Mouse (Mus musculus) olfactory bulb, adult 2 months (tissue): ENCODE results near the gene Calhm3.

Experiments used
- CTCF ChIP-seq: fragments of 200-500 bp; IDR thresholded peaks from 2 replicates; pipeline ENCODE4 v1.5.1; 2012; ENCODE audit warnings: low read depth, mild to moderate bottlenecking, low read length, moderate library complexity; ENCODE audit not compliant: insufficient read depth
- POLR2A ChIP-seq: fragments of 200-500 bp; IDR thresholded peaks from 2 replicates; pipeline ENCODE4 v1.6.1; 2012; ENCODE audit warnings: mild to moderate bottlenecking, low read depth, low read length, moderate library complexity; ENCODE audit not compliant: insufficient read depth

DNA sequence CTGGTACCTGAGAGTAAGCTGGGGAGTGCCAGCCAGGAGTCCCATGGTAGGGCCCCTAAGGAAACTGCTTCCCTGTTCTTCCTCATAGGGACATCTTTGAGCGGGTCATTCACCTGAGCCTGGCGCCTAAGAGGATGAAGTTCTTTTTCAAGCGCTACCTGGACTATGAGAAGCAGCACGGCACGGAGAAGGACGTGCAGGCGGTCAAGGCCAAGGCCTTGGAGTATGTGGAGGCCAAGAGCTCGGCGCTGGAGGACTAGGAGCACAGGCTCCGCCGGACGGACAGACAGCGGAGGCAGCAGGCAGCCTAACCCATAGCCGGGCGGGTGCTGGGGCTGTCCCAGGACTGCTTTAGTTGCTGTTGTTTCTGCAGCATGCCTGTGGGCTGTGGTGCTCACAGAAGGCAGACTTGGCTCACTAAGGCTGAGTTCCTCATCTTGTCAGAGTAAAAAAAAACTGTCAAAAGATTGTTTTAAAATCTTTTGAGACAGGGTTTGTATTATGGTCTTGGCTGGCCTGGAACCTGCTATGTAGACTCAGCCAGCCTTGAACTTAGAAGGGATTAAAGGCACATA is 26.9 kb downstream of the Calhm3 start:
- TF ChIP-seq POLR2A (no peak), CTCF (no peak)
